Mouse (Mus musculus) kidney, embryonic 15.5 days (tissue): Measurements from ENCODE around the gene Sgpp1. TPM values are rescaled to one million over a fixed set of nuclear protein-coding genes. Genes with fewer than 3 reads are reported as not detected.
"Not testable (repeated sequence)": the region's sequence is repeated elsewhere in the genome, so short reads cannot be mapped to it uniquely, and the experiment has no call there.

Source experiments
- ATAC-seq: fragments of 200-750 bp; cut with Nextera tagmentation; replicated peaks from 2 replicates; pipeline ENCODE4 v1.8.0; 2017; ENCODE audit warnings: moderate TSS enrichment; ENCODE audit not compliant: low FRiP score
- H3K27ac ChIP-seq: fragments of 300-500 bp; sonication (generic); 2 replicates; pipeline ENCODE4 v1.5.1; 2015; ENCODE audit warnings: mild to moderate bottlenecking, inconsistent platforms
- H3K27me3 ChIP-seq: fragments of 300-500 bp; sonication (generic); 2 replicates; pipeline ENCODE4 v1.6.1; 2015; ENCODE audit warnings: inconsistent platforms
- H3K36me3 ChIP-seq: fragments of 300-500 bp; sonication (generic); 2 replicates; pipeline ENCODE4 v1.6.1; 2015; ENCODE audit warnings: inconsistent platforms
- H3K4me1 ChIP-seq: fragments of 300-500 bp; sonication (generic); 2 replicates; pipeline ENCODE4 v1.6.1; 2015; ENCODE audit warnings: inconsistent platforms
- H3K4me2 ChIP-seq: fragments of 300-500 bp; sonication (generic); 2 replicates; pipeline ENCODE4 v1.6.1; 2015; ENCODE audit warnings: moderate library complexity, mild to moderate bottlenecking, inconsistent platforms
- H3K4me3 ChIP-seq: fragments of 300-500 bp; sonication (generic); replicated peaks from 2 replicates; pipeline ENCODE4 v1.5.1; 2015; ENCODE audit warnings: mild to moderate bottlenecking, inconsistent platforms
- H3K9ac ChIP-seq: fragments of 300-500 bp; sonication (generic); 2 replicates; pipeline ENCODE4 v1.6.1; 2015; ENCODE audit warnings: mild to moderate bottlenecking, inconsistent platforms
- H3K9me3 ChIP-seq: fragments of 300-500 bp; sonication (generic); replicated peaks from 2 replicates; pipeline ENCODE4 v1.6.1; 2016; ENCODE audit warnings: inconsistent platforms
- WGBS: fragments of 180-500 bp; shearing (Covaris S2); methylation state at CpG from one replicate; pipeline ENCODE4 v1.1.7; 2015; ENCODE audit warnings: mixed read lengths; 5-methylcytosine and 5-hydroxymethylcytosine counted together
- polyA plus RNA-seq: library from polyadenylated mRNA; unstranded; fragments of >200 nt; fragmentation: Nextera tagmentation; extraction: Ambion mirVana; gene quantifications from 2 replicates; pipeline ENCODE4 v1.2.1, GENCODE M21; 2015

Sgpp1 gene
- polyA plus RNA-seq, 1 experiment from 2014 or later: 14.3 TPM

- no peak overlapping the region for H3K9ac ChIP-seq
- no peak for ATAC-seq
- WGBS: 75% methylated on average over 4 of the region's 4 CpGs
Measured at GRCm38 (mm10) chr12:75730458-75730857, 5.1 kb downstream of the Sgpp1 start.

GRCm38 (mm10) chr12:75729876-75730275 lies 5.7 kb downstream of the Sgpp1 start:
- H3K4me2 ChIP-seq: no peak overlapping the region
- H3K27me3 ChIP-seq: no peaks in the 10 kb centered on the region
- H3K36me3 ChIP-seq: 0 out of 2 replicates have a peak, but pooled peaks cover 5% of the 10 kb centered on the region
- H3K4me1 ChIP-seq: peaks cover 11% of the 10 kb centered on the region
- H3K4me3 ChIP-seq: no peak overlapping the region
- no peak for ATAC-seq
- 68% methylated on average over 1 of the region's 1 CpGs for WGBS
- H3K27ac ChIP-seq: no peak overlapping the region
- H3K9me3 ChIP-seq: no peaks in the 10 kb centered on the region
- no peak overlapping the region for H3K9ac ChIP-seq

More at GRCm38 (mm10) chr12:75730458-75730857, 5.1 kb downstream of the Sgpp1 start:
- Histone ChIP-seq H3K4me2 (no peak overlapping the region), H3K27ac (no peak overlapping the region), H3K9me3 (no peaks in the 10 kb centered on the region), H3K4me3 (no peak overlapping the region), H3K36me3 (0 out of 2 replicates have a peak, but pooled peaks cover 5% of the 10 kb centered on the region), H3K4me1 (peaks cover 11% of the 10 kb centered on the region), H3K27me3 (no peaks in the 10 kb centered on the region)

DNA sequence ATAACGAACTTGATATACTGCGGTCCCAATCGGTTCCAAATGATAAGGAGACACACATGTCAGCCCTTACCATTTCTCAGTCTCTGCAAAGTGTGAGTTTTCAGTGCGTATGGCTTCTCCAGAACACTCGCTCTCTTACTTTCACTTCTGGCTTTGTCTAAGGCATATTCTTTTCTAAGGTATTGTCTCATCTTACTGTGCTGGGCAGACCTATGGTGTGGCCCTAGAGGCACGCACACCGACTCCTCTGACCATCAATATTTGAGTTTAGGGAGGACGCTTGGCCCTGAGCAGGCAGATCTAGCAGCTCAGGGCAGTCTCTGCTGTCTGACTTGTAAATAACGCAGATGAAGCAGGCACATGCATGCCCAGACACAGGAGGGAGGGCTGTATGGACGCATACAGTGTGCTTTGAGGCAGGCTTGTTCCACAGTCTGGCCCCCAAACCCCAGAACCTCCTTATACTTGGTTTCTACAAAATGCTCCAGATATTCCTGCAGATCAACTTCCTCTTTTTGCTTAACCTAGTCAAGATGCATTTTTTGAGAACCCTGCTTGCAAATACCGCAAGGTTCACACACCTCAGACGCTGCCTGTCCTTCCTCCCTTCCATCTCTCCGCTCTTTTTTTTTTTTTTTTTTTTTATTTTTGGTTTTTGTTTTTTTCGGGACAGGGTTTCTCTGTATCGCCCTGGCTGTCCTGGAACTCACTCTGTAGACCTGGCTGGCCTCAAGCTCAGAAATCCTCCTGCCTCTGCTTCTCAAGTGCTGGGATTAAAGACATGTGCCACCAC lies 8.0 kb downstream of the Sgpp1 start:
- Histone ChIP-seq H3K27ac (no peak overlapping the region), H3K4me3 (no peak overlapping the region), H3K9ac (no peak overlapping the region), H3K4me1 (no peaks in the 10 kb centered on the region), H3K4me2 (no peak overlapping the region), H3K9me3 (no peaks in the 10 kb centered on the region), H3K27me3 (no peaks in the 10 kb centered on the region), H3K36me3 (0 out of 2 replicates have a peak, but pooled peaks cover 5% of the 10 kb centered on the region)
- 90% methylated on average over 15 of the region's 15 CpGs for WGBS
- no peak for ATAC-seq

DNA sequence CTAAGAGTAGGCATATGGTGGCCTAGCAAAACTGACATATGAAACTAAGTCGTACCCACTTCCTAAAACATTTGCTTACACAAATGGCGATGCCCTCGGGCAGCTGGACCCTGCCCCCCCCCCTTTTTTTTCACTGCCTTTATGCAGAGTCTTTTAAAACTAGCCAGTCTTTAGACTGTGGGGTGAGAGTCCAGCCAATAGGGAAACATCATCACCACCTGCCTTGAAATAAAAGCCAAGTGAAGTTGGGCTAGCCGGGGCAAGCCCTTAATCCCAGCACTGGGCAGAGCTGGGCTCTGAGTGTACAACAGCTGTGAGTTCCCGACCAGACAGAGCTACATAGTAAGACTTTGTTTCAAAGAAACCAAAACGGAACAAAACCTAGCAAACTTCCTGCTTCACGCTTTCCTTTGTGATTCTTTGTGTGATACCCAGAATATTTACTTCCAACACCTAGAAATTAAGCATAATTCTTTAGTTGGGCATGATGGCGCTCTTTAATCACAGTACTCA lies 9.1 kb downstream of the Sgpp1 start:
- WGBS: 89% methylated on average over 8 of the region's 8 CpGs
- ATAC-seq: no peak
- H3K27ac ChIP-seq: no peak overlapping the region
- no peak overlapping the region for H3K4me3 ChIP-seq
- H3K9me3 ChIP-seq: no peaks in the 10 kb centered on the region
- no peak overlapping the region for H3K9ac ChIP-seq
- no peaks in the 10 kb centered on the region for H3K27me3 ChIP-seq
- H3K4me2 ChIP-seq: no peak overlapping the region
- peaks cover 5% of the 10 kb centered on the region; the same call in 1 of the 2 replicates for H3K4me1 ChIP-seq
- H3K36me3 ChIP-seq: 0 out of 2 replicates have a peak, but pooled peaks cover 5% of the 10 kb centered on the region

GRCm38 (mm10) chr12:75724621-75725324 lies 10.8 kb downstream of the Sgpp1 start:
- Histone ChIP-seq H3K4me2 (no peak overlapping the region), H3K4me3 (no peak overlapping the region), H3K27me3 (no peaks in the 10 kb centered on the region), H3K4me1 (peaks cover 8% of the 10 kb centered on the region; the same call in 1 of the 2 replicates), H3K9me3 (no peaks in the 10 kb centered on the region), H3K36me3 (0 out of 2 replicates have a peak, but pooled peaks cover 5% of the 10 kb centered on the region), H3K27ac (no peak overlapping the region), H3K9ac (no peak overlapping the region)
- 92% methylated on average over 14 of the region's 14 CpGs for WGBS
- ATAC-seq: no peak

- H3K27me3 ChIP-seq: no peaks in the 10 kb centered on the region
- H3K4me1 ChIP-seq: peaks cover 8% of the 10 kb centered on the region; the same call in 1 of the 2 replicates
- no peak overlapping the region for H3K9ac ChIP-seq
- no peaks in the 10 kb centered on the region for H3K9me3 ChIP-seq
- H3K4me2 ChIP-seq: no peak overlapping the region
- WGBS: 85% methylated on average over 11 of the region's 11 CpGs
- H3K27ac ChIP-seq: no peak overlapping the region
- peaks cover 11% of the 10 kb centered on the region; the same call in 1 of the 2 replicates for H3K36me3 ChIP-seq
- ATAC-seq: no peak
- H3K4me3 ChIP-seq: no peak overlapping the region
Measured at GRCm38 (mm10) chr12:75723839-75724463, 11.6 kb downstream of the Sgpp1 start.

DNA sequence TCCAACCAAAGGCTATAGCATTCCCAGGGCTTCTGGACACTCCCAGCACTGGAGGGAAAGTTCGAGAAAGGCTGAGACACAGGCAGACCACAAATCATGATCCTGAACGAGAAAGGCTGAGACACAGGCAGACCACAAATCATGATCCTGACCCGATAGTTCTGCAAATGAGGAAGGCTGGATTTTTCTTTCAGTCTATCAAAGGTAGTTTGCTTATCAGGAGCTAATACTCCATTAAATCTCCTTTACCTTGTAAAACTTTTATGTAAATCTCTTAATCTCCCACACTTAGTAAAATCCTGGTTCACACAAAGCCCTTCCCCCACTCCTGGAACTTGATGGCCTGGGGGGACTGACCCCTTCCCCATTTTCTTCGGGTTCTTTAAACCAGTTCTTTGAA lies 13.6 kb downstream of the Sgpp1 start:
- Histone ChIP-seq H3K9me3 (no peaks in the 10 kb centered on the region), H3K27me3 (no peaks in the 10 kb centered on the region), H3K4me1 (peaks cover 8% of the 10 kb centered on the region; the same call in 1 of the 2 replicates), H3K4me2 (no peak overlapping the region), H3K27ac (no peak overlapping the region), H3K36me3 (peaks cover 8% of the 10 kb centered on the region; the same call in 1 of the 2 replicates), H3K4me3 (no peak overlapping the region), H3K9ac (no peak overlapping the region)
- no peak for ATAC-seq
- WGBS: 7% methylated on average over 4 of the region's 4 CpGs

DNA sequence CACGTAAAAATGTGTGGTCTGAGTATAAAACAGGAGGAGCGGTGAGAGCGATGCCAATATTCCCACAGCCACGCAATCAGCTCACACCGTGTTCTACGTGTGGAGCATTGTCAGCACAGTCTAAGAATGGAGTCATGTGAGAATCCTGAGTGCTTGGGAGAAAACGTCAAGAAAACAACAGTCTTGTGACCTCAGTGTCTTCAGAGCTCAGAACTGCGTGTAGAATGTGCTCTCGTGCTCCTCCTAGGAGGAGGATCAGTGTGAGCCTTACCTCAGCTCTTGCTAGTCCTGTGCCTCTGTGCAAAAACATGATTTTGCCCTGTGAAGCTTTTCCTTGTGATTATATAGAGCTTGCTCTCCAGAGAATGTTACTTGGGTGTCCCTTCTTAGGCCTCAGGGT lies 14.5 kb downstream of the Sgpp1 start:
- Histone ChIP-seq H3K27ac (no peak overlapping the region), H3K36me3 (peaks cover 11% of the 10 kb centered on the region; the same call in 1 of the 2 replicates), H3K4me3 (no peak overlapping the region), H3K4me1 (peaks cover 8% of the 10 kb centered on the region; the same call in 1 of the 2 replicates), H3K4me2 (no peak overlapping the region), H3K9ac (no peak overlapping the region), H3K27me3 (no peaks in the 10 kb centered on the region), H3K9me3 (no peaks in the 10 kb centered on the region)
- WGBS: 63% methylated on average over 9 of the region's 9 CpGs
- no peak for ATAC-seq

- no peak for ATAC-seq
- Histone ChIP-seq H3K4me3 (no peak overlapping the region), H3K27ac (no peak overlapping the region), H3K9ac (no peak overlapping the region), H3K36me3 (peaks cover 7% of the 10 kb centered on the region; the same call in 1 of the 2 replicates), H3K27me3 (no peaks in the 10 kb centered on the region), H3K9me3 (no peaks in the 10 kb centered on the region), H3K4me2 (no peak overlapping the region), H3K4me1 (no peaks in the 10 kb centered on the region)
- WGBS: 57% methylated on average over 9 of the region's 9 CpGs
Measured at GRCm38 (mm10) chr12:75713596-75713995, 21.9 kb downstream of the Sgpp1 start.

DNA sequence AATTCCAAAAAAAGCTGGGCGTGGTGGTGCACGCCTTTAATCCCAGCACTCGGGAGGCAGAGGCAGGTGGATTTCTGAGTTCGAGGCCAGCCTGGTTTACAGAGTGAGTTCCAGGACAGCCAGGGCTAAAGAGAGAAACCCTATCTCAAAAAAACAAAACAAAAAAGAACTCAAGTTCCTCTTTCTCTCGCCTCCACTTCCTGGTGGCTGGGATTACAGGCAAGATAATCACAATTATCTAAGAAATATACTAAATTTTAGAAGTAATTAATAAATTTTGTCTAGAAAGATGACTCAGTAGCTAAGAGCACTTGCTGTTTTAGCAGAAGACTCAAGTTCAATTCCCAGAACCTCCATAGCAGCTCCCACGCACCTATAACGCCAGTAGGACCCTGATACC lies 22.6 kb downstream of the Sgpp1 start:
- not testable (repeated sequence) for H3K4me2 ChIP-seq, H3K36me3 ChIP-seq, H3K4me3 ChIP-seq, H3K9ac ChIP-seq, H3K9me3 ChIP-seq, H3K27ac ChIP-seq, H3K4me1 ChIP-seq, H3K27me3 ChIP-seq, ATAC-seq
- WGBS: 91% methylated on average over 7 of the region's 7 CpGs

GRCm38 (mm10) chr12:75710596-75711376 lies 24.7 kb downstream of the Sgpp1 start:
- H3K27me3 ChIP-seq: no peaks in the 10 kb centered on the region
- no peaks in the 10 kb centered on the region for H3K4me1 ChIP-seq
- H3K9me3 ChIP-seq: no peaks in the 10 kb centered on the region
- no peak overlapping the region for H3K27ac ChIP-seq
- no peak overlapping the region for H3K4me2 ChIP-seq
- no peak for ATAC-seq
- no peak overlapping the region for H3K9ac ChIP-seq
- H3K4me3 ChIP-seq: no peak overlapping the region
- 89% methylated on average over 9 of the region's 9 CpGs for WGBS
- H3K36me3 ChIP-seq: peaks cover 2% of the 10 kb centered on the region; the same call in 1 of the 2 replicates
